Mouse (Mus musculus) layer of hippocampus, postnatal 36 days (tissue): ENCODE results near the gene Gnao1. TPM values are rescaled to one million over a fixed set of nuclear protein-coding genes. Genes with fewer than 3 reads are reported as not detected.

Source experiments
- DNase-seq, 2 experiments: peaks; one replicate each; pipeline ENCODE4 v3.0.0; 2022
- microRNA-seq, 2 experiments: library from miRNA; unstranded; fragments of <30 nt; microRNA quantifications; one replicate each; pipeline ENCODE4 v1.2.0; 2021
- total RNA-seq, 2 experiments: library from RNA; stranded (reverse); gene quantifications; 2 replicates each; pipeline ENCODE4 v1.2.3; 2021

Gnao1 gene
- total RNA-seq, 2 experiments from 2014 or later = 641 to 673 TPM

GRCm38 (mm10) chr8:94010101-94010705, 200.4 kb downstream of the Gnao1 start:
- DNase-seq = no peak

GRCm38 (mm10) chr8:94011076-94012012, 201.6 kb downstream of the Gnao1 start:
- DNase-seq = no peak

- peak; percentile 57 to 60 for DNase-seq
Observed at GRCm38 (mm10) chr8:94012013-94012951, 202.5 kb downstream of the Gnao1 start, which contains the start of gene Amfr. Gene Amfr, minus strand, starts transcription at chr8:94012842.

DNA sequence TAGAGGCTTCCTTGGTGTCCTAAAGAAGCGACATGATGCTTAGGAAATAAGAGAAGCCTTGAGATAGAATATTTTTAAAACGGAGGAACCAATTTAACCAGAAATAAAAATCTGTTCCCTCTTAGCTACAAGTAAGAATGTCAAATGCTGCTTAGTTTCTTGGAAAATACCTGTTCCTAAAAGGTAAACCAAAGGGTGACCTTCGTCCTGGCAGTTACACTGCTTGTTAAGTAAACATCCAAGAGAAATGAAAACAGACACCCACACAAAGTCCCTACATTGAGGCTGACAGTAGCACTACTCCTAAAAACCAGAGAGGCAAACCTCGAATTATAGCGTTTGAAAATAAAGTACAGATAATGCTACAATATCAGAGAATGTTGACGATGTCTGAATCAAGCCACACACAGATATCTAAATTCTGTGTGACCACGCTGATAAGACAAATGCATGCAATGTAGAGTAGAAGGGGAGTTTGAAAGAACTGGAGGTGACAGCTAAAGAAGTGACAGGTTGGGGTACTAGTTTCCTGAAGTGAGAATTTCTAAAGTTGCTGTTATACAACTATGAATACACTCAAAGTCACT, 203.4 kb downstream of the Gnao1 start:
- no peak for DNase-seq

Small RNA genes lying within 50 kb of the gene (microRNA-seq; reads per million reads assigned to microRNA genes)
- gene Gm24159 = 0 reads per million in 2 experiments

Other genes with a start within 250 kb of the Gnao1 start
- 100 to 1,000 TPM; 121 to 128 TPM for gene Amfr, start 202.9 kb downstream of the Gnao1 start, total RNA-seq
- 10 to 100 TPM; 52.7 to 60.7 TPM for gene Nudt21, start 227.1 kb downstream of the Gnao1 start, total RNA-seq
- 100 to 1,000 TPM; 108 to 119 TPM for gene Ogfod1, start 227.2 kb downstream of the Gnao1 start, total RNA-seq